Mouse (Mus musculus): Measurements from ENCODE around the gene Cog4. TPM values are rescaled to one million over a fixed set of nuclear protein-coding genes. Genes with fewer than 3 reads are reported as not detected.

The Cog4 gene
- 67.1 and 70.0 TPM in 2 replicates for polyA plus RNA-seq (2015; fragmentation: Nextera tagmentation; extraction: Ambion mirVana)

DNA sequence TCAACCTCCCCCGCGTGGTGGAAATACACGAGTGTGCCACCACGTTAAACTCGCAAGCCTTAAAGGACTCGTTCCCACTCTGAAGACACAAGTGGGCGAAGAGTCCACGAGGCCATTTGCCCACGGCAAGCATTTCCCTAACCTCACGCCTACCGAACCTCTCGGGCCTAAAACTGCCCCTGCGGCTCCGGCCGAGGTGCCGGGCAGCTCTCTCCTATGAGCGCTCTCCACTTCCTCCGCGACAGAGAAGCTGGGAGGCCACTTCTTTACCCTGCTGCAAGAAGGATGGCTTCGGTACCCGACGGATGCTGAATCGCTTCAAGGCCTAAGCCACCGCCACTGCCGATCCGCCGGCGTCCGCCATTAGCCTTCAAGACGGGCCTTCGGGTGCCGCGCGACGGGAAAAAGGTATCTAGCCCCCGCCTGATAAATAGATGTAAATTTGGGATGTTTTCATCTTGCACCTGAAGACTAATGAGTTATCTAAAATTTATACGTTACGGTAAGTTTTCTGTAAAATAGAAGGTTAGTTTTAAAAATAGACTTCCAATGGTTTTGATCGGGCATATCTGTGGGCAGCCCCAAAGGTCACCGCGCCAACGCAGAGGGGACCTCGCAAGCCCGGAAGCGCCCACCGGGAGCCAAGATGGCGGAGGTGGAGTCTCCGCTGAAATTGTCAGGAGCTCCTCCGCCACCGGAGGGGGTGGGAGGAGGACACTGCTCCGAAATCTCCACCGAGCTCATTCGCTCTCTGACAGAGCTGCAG lies at the start of gene Cog4, which contains the start of gene Sf3b3:
TSS of gene Cog4 (plus strand) at position 196 of the 766 bp plus-strand sequence.
TSS of gene Sf3b3 (minus strand) at position 383 of the 766 bp plus-strand sequence.
- Histone ChIP-seq H3K27me3 (no peaks in the 10 kb centered on the region), H3K4me3 (peak within 1 kb of the TSS; percentile 85), H3K4me1 (peaks cover 24% of the 10 kb centered on the region), H3K9me3 (no peaks in the 10 kb centered on the region), H3K27ac (replicated peaks) (peak within 1 kb of the TSS; percentile 89), H3K4me2 (replicated peaks) (peak within 1 kb of the TSS; percentile 86), H3K36me3 (peaks cover 46% of the 10 kb centered on the region), H3K9ac (replicated peaks) (peak within 1 kb of the TSS; percentile 86)
- ATAC-seq (replicated peaks) = peak; percentile 87
- under 1% methylated on average over 53 of the region's 53 CpGs for WGBS

DNA sequence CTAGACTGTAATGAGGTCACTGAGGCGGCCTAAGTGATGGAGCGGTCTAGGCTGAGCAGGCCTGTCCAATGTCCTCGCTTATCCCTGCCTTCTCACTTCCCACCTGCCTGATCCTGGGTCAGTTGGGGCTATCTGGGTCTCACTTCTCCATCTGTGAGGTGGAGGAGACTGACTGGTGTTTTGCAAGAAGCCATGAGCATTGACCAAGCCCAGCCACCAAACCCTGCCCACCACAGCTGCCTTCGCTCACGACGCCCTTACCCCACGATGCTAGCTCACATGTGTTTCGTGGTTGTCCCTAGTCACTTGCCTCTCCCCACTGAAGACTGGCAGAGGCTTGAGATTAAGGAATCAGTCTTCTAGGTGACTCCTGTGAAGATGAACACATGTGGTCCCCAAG lies 49.3 kb upstream of the Cog4 start:
- H3K4me1 ChIP-seq = no peaks in the 10 kb centered on the region
- ATAC-seq (replicated peaks) = no peak
- no peaks in the 10 kb centered on the region for H3K27me3 ChIP-seq
- H3K4me3 ChIP-seq = no peak overlapping the region
- no peaks in the 10 kb centered on the region for H3K9me3 ChIP-seq
- H3K9ac ChIP-seq (replicated peaks) = no peak overlapping the region
- H3K27ac ChIP-seq (replicated peaks) = no peak overlapping the region
- no peak overlapping the region for H3K4me2 ChIP-seq (replicated peaks)
- WGBS = 96% methylated on average over 8 of the region's 8 CpGs
- no peaks in the 10 kb centered on the region for H3K36me3 ChIP-seq

DNA sequence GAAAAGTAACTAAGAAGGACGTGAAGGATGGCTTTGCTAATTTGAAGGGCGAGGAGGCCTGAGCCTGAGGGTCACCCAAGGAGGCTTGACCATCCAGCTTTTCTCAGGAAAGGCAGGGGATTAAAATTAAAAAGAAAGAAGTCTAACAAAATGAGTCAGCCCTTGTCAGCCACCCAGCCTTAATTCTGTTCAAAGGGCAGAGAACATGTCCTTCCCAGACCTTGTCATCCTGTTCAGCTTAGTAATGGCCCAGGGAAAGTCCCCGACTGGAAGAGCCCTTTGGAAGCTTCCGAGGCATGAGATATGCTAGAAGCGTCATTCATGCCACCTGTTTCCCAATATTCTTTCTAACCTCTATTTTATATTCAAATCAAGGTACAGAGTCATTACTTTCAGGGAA lies 43.4 kb upstream of the Cog4 start:
- ATAC-seq (replicated peaks) = no peak
- 84% methylated on average over 5 of the region's 5 CpGs for WGBS
- Histone ChIP-seq H3K4me2 (replicated peaks) (no peak overlapping the region), H3K9ac (replicated peaks) (no peak overlapping the region), H3K27me3 (no peaks in the 10 kb centered on the region), H3K36me3 (no peaks in the 10 kb centered on the region), H3K27ac (replicated peaks) (no peak overlapping the region), H3K9me3 (no peaks in the 10 kb centered on the region), H3K4me1 (no peaks in the 10 kb centered on the region), H3K4me3 (no peak overlapping the region)

DNA sequence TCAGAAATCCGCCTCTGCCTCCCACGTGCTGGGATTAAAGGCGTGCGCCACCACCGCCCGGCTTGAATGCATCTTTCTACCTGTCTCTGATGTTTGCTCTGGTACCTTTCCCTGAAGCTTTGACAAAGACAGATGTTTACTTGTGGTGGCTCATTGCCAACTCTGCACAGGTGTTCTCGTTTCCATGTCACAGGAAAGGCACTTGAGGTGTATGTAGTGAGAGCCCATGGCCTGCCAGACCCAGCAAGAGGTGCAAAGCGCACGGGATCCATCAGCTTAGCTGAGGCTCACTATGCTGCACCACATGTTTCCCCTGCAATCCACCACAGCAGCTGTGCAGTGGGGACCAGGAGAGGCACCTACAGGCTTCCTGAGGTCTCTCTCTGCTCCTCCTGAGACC lies 42.5 kb upstream of the Cog4 start:
- H3K9me3 ChIP-seq = no peaks in the 10 kb centered on the region
- no peak for ATAC-seq (replicated peaks)
- H3K4me2 ChIP-seq (replicated peaks) = no peak overlapping the region
- H3K9ac ChIP-seq (replicated peaks) = no peak overlapping the region
- no peak overlapping the region for H3K27ac ChIP-seq (replicated peaks)
- no peak overlapping the region for H3K4me3 ChIP-seq
- peaks cover 4% of the 10 kb centered on the region for H3K36me3 ChIP-seq
- 88% methylated on average over 9 of the region's 9 CpGs for WGBS
- no peaks in the 10 kb centered on the region for H3K27me3 ChIP-seq
- H3K4me1 ChIP-seq = no peaks in the 10 kb centered on the region

DNA sequence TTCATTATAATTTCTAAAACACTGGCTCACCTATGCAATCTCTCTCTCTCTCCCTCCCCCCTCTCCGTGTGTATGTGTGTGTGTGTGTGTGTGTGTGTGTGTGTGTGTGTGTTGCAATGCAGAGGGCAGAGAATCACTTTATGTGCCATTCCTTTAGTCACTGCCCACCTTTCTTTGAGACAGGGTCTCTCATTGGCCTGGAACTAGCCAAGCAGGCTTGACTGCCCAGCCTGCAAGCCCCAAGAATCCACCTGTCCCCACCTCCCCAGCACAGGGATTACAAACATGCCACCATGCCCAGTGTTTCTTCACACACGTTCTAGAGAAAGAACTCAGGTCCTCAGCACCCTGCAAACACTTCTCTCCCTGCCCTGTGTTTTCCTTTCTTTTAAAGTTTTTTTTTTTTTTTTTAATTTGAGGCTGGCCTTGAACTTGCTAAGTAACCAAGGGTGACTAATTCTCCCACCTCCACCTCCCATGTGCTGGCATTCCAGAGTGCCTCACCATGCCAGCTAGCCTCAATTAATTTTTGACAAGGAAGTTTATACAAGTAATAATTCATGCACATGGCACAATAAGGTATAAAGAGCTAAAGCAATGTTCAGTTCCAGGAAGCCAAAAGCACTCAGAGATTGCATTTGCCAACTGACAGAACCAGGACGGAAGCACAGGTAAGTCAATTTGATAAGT lies 41.4 kb upstream of the Cog4 start:
- no peak overlapping the region for H3K4me3 ChIP-seq
- H3K9ac ChIP-seq (replicated peaks) = no peak overlapping the region
- H3K4me2 ChIP-seq (replicated peaks) = no peak overlapping the region
- no peak overlapping the region for H3K27ac ChIP-seq (replicated peaks)
- H3K27me3 ChIP-seq = no peaks in the 10 kb centered on the region
- ATAC-seq (replicated peaks) = no peak
- no peaks in the 10 kb centered on the region for H3K9me3 ChIP-seq
- no peaks in the 10 kb centered on the region for H3K4me1 ChIP-seq
- peaks cover 16% of the 10 kb centered on the region for H3K36me3 ChIP-seq
- 62% methylated on average over 2 of the region's 3 CpGs for WGBS

DNA sequence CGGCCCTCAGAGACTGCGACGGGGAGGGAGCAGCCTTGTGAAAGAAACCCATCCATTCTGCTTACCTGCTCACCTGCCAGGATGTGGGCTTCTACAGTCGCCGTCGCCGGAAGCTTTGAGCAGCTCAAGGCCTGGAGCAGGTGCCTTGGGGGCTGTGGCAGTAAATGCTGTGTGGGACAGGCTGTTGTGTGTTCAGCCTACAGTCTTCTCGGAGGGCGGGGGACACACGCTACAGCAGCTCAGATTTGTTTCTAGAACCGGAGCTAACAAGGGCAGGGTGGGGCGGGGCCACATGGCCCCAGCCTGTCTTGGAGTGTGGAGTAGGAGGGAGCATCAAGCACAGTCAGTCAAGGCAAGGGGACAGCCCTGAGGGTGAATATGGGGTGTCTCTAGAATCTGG lies 40.7 kb upstream of the Cog4 start, which contains the start of gene Il34:
TSS of gene Il34 (minus strand) at position 256 of the 400 bp plus-strand sequence.
- Histone ChIP-seq H3K4me3 (no peak within 1 kb of the TSS), H3K27ac (replicated peaks) (no peak within 1 kb of the TSS), H3K9me3 (no peaks in the 10 kb centered on the region), H3K4me1 (no peaks in the 10 kb centered on the region), H3K9ac (replicated peaks) (no peak within 1 kb of the TSS), H3K4me2 (replicated peaks) (no peak within 1 kb of the TSS), H3K36me3 (peaks cover 22% of the 10 kb centered on the region), H3K27me3 (no peaks in the 10 kb centered on the region)
- 44% methylated on average over 12 of the region's 12 CpGs for WGBS
- no peak for ATAC-seq (replicated peaks)

DNA sequence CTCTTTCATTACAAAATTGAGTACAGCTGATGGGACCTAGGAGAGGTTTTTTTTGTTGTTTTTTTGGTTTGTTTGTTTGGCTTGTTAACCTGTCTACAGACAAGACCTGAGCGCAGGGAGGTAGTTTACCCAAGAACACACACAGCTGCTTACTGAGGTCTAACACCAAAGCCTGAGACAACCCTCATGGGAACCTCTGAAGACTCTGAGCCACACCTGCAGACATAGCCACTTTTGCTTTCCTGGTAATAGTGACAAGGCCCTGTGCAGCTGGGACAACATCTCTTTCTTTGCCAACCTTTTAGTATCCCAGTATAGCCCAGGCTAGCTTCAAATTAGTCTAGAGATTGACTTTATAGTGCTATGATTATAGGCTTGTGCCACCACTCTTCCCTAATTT lies 40.3 kb upstream of the Cog4 start:
- no peaks in the 10 kb centered on the region for H3K4me1 ChIP-seq
- no peak overlapping the region for H3K27ac ChIP-seq (replicated peaks)
- H3K4me2 ChIP-seq (replicated peaks) = no peak overlapping the region
- H3K36me3 ChIP-seq = peaks cover 27% of the 10 kb centered on the region
- ATAC-seq (replicated peaks) = no peak
- H3K27me3 ChIP-seq = no peaks in the 10 kb centered on the region
- H3K4me3 ChIP-seq = no peak overlapping the region
- no peak overlapping the region for H3K9ac ChIP-seq (replicated peaks)
- no peaks in the 10 kb centered on the region for H3K9me3 ChIP-seq
- WGBS = 93% methylated on average over 1 of the region's 1 CpGs

DNA sequence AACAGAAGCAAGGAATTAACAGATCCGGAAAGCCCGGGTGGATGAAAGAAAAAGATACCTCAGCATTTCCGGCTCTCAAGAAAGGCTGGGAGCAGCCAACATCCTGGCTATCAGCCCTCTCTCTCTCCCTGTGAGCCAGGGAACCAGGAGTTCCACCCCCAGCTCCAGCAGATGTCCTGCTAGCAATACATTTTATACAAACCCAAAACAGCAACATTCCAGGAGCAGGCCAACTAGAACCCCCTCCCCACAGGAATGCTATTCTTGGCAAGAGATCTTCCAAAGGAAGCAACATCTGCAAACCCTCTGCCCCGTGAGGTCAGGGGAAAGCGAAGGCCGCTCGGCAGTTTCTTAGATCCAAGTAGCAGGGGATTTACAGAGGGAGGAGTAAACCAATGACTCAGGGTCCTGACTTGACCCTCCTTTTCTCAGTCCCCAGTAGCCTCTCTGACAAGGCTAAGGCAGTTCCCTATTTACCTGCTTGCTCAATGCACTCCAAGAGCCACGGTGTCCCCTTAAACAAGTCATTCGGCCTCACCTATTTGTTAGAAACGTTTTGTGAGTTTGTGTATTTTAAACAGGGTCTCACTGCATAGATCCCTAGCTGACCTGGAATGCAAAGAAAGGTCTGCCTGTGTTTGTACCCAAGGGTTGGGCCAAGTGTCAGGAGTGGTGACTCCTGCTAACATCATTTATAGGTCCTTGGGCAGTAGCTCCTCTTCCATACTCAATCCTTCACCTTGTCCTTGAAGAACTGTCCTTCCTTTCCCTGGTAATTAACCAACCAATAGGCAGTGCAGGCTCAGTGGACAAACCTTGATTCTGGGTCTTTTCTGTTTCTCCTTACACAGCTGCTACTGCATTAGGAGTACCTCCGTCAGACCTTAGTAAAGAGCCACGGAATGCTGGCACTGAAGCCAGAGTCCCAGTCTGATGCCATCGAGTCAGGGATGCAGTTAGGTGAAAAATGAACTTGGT lies 37.6 kb upstream of the Cog4 start:
- H3K4me2 ChIP-seq (replicated peaks) = no peak overlapping the region
- H3K27ac ChIP-seq (replicated peaks) = no peak overlapping the region; the same call in 1 of the 2 replicates
- H3K27me3 ChIP-seq = no peaks in the 10 kb centered on the region
- no peaks in the 10 kb centered on the region for H3K9me3 ChIP-seq
- 69% methylated on average over 13 of the region's 13 CpGs for WGBS
- H3K9ac ChIP-seq (replicated peaks) = no peak overlapping the region
- H3K4me1 ChIP-seq = no peaks in the 10 kb centered on the region
- H3K4me3 ChIP-seq = no peak overlapping the region
- ATAC-seq (replicated peaks) = no peak
- H3K36me3 ChIP-seq = peaks cover 54% of the 10 kb centered on the region

DNA sequence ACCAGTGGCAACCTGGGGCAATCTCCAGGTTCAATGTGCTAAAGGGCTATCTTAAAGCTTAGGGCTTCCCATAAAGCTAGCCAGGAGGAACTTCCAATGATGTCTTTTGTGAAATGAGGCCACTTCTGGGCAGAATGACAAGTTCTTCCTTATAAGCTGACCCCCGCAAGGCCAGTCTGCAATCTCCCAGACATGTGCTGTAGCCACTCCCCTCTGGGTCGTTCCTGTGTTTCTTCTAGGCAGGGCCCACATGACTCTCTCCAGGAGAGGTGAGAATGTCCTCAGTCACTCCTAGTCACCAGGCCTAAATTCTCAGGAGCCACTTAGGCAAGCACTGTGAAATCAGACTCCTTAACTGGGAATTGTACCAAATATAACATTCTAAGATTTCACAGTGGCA lies 36.6 kb upstream of the Cog4 start:
- 68% methylated on average over 2 of the region's 2 CpGs for WGBS
- H3K4me2 ChIP-seq (replicated peaks) = no peak overlapping the region
- no peak overlapping the region for H3K27ac ChIP-seq (replicated peaks)
- peaks cover 64% of the 10 kb centered on the region for H3K36me3 ChIP-seq
- no peaks in the 10 kb centered on the region for H3K4me1 ChIP-seq
- no peak overlapping the region for H3K9ac ChIP-seq (replicated peaks)
- H3K9me3 ChIP-seq = no peaks in the 10 kb centered on the region
- H3K4me3 ChIP-seq = no peak overlapping the region
- no peak for ATAC-seq (replicated peaks)
- H3K27me3 ChIP-seq = no peaks in the 10 kb centered on the region

DNA sequence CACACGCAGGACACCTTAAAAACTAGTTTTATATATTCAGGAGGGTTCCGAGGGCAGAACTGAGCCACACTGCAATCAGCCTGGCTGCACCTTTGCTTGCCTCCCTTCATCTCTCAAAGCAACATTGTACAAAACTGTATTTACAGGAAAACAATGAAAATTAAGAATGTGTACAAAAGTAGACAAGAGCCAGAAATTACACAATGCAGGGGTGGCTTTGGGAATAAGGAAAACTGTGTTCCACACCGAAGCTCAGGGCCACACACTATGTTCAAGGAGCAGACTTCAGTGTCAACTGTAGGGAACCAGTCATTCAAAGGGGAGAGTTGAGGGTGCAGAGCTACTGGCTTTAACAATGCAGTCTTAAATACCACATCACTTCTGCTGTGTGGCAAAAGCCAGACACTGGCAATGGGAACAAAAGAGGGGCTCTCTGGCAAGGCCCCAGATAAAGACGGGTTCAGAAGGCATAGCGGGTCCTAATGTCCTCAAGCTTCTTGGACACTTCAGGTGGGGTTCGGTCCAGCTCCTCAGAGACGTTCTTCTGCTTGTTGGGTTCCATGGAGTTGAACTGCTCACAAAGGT lies 35.8 kb upstream of the Cog4 start:
- peaks cover 72% of the 10 kb centered on the region for H3K36me3 ChIP-seq
- WGBS = 90% methylated on average over 7 of the region's 7 CpGs

DNA sequence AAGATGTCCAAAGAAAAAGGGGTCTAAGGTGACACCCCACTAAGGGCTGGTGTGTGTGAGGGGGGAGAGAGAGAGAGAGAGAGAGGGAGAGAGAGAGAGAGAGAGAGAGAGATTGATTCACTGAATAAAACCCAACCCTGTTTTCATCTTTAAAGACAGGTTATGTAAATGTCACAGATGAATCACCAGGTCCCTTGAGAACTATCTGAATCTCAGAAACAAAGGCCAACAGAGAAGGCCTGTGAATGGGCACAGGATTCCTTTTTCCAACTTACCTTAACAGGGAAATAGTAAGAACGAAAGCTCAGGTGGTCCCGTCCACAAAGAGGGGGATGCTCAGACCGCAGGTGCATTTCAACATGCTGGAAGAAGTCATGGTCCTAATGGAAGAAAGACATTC lies 35.3 kb upstream of the Cog4 start:
- H3K4me2 ChIP-seq (replicated peaks) = no peak overlapping the region
- H3K4me1 ChIP-seq = no peaks in the 10 kb centered on the region
- no peak overlapping the region for H3K27ac ChIP-seq (replicated peaks)
- no peak overlapping the region for H3K9ac ChIP-seq (replicated peaks)
- H3K27me3 ChIP-seq = no peaks in the 10 kb centered on the region
- no peak overlapping the region for H3K4me3 ChIP-seq
- WGBS = 97% methylated on average over 3 of the region's 3 CpGs
- H3K9me3 ChIP-seq = no peaks in the 10 kb centered on the region
- H3K36me3 ChIP-seq = peaks cover 77% of the 10 kb centered on the region
- ATAC-seq (replicated peaks) = no peak

More for the DNA sequence above, 35.8 kb upstream of the Cog4 start:
- Histone ChIP-seq H3K27me3 (no peaks in the 10 kb centered on the region), H3K9me3 (no peaks in the 10 kb centered on the region), H3K9ac (replicated peaks) (no peak overlapping the region), H3K27ac (replicated peaks) (no peak overlapping the region), H3K4me3 (no peak overlapping the region), H3K4me1 (no peaks in the 10 kb centered on the region), H3K4me2 (replicated peaks) (no peak overlapping the region)
- ATAC-seq (replicated peaks) = no peak
